Mouse (Mus musculus): ENCODE measurements around the gene Rtn4rl1.

DNA sequence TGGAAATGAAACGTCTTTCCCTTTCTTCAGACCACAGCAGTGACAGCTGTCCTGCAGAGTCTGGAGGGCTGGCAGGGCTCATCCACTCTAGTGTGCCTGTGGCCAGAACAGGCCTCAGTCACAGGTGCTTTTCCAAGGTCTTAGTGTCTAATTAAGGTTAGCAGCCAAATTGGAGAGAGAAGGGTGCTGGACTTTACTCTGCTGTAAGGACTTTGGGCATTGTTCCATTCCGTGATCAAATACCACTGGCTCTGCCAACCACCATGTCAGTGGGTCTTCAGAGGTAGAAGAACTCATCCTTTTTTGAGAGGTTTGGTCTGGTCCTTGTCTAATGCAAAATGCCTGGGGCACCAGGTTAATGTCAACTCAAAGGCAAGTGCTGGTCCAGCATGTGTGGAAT is 95.5 kb downstream of the Rtn4rl1 start:
- no peak for TF ChIP-seq POLR2A (IDR thresholded peaks at IDR 0.05; ENCODE audit: low read depth, low read length)
- TF ChIP-seq CTCF (IDR thresholded peaks at IDR 0.05; ENCODE audit: extremely low read depth, insufficient read depth, insufficient read length, insufficient replicate concordance): no peak
